Mouse (Mus musculus) lung, embryonic 14.5 days (tissue): Measurements from ENCODE around the gene Cog5. TPM values are rescaled to one million over a fixed set of nuclear protein-coding genes. Genes with fewer than 3 reads are reported as not detected.
A peak's percentile ranks its signal among the peaks of the same experiment; 100 is the strongest.

Source experiments
- ATAC-seq: fragments of 200-750 bp; cut with Nextera tagmentation; 2 replicates; pipeline ENCODE4 v1.8.0; 2017; ENCODE audit warnings: mild to moderate bottlenecking, moderate TSS enrichment, moderate library complexity; ENCODE audit not compliant: insufficient read depth
- DNase-seq: peaks from one replicate; pipeline ENCODE4 v3.0.0-alpha.2; 2015
- H3K27ac ChIP-seq: fragments of 300-500 bp; sonication (generic); 2 replicates; pipeline ENCODE4 v1.5.1; 2014; ENCODE audit warnings: low read depth, mild to moderate bottlenecking, moderate library complexity
- H3K27me3 ChIP-seq: fragments of 300-500 bp; sonication (generic); 2 replicates; pipeline ENCODE4 v1.6.1; 2014; ENCODE audit warnings: low read length, control low read depth; ENCODE audit not compliant: insufficient read depth
- H3K36me3 ChIP-seq: fragments of 300-500 bp; sonication (generic); 2 replicates; pipeline ENCODE4 v1.6.1; 2014; ENCODE audit warnings: control low read depth; ENCODE audit not compliant: insufficient read depth
- H3K4me1 ChIP-seq: fragments of 300-500 bp; sonication (generic); 2 replicates; pipeline ENCODE4 v1.6.1; 2014; ENCODE audit warnings: antibody characterized with exemption, control low read depth; ENCODE audit not compliant: insufficient read depth
- H3K4me2 ChIP-seq: fragments of 300-500 bp; sonication (generic); 2 replicates; pipeline ENCODE4 v1.6.1; 2014; ENCODE audit warnings: mild to moderate bottlenecking
- H3K4me3 ChIP-seq: fragments of 300-500 bp; sonication (generic); 2 replicates; pipeline ENCODE4 v1.5.1; 2014; ENCODE audit warnings: low read depth, low read length
- H3K9ac ChIP-seq: fragments of 300-500 bp; sonication (generic); 2 replicates; pipeline ENCODE4 v1.6.1; 2014
- H3K9me3 ChIP-seq: fragments of 300-500 bp; sonication (generic); 2 replicates; pipeline ENCODE4 v1.6.1; 2016; ENCODE audit warnings: low read depth, low read length, control low read depth
- CTCF ChIP-seq: IDR thresholded peaks from 2 replicates; pipeline ENCODE4 v1.5.1; 2016; ENCODE audit warnings: antibody characterized with exemption, low read depth
- WGBS: fragments of 180-500 bp; shearing (Covaris S2); extraction: QIAGEN DNeasy Blood & Tissue Kit; methylation state at CpG from one replicate; pipeline ENCODE4 v1.1.7; 2014; 5-methylcytosine and 5-hydroxymethylcytosine counted together
- polyA plus RNA-seq: library from polyadenylated mRNA; unstranded; fragments of >200 nt; fragmentation: Nextera tagmentation; extraction: Ambion mirVana; gene quantifications from 2 replicates; pipeline ENCODE4 v1.2.1, GENCODE M21; 2014

The Cog5 gene
- polyA plus RNA-seq, 1 experiment from 2014 or later = 34.0 TPM

GRCm38 (mm10) chr12:31892079-31892478, 237.4 kb downstream of the Cog5 start:
- no peak for DNase-seq
- Histone ChIP-seq H3K4me3 (no peak overlapping the region), H3K9me3 (no peaks in the 10 kb centered on the region), H3K9ac (no peak overlapping the region), H3K36me3 (peaks cover 6% of the 10 kb centered on the region; the same call in 1 of the 2 replicates), H3K4me1 (peaks cover 4% of the 10 kb centered on the region; the same call in 1 of the 2 replicates), H3K4me2 (no peak overlapping the region), H3K27ac (no peak overlapping the region), H3K27me3 (no peaks in the 10 kb centered on the region)
- no peak for ATAC-seq
- no peak for TF ChIP-seq CTCF

DNA sequence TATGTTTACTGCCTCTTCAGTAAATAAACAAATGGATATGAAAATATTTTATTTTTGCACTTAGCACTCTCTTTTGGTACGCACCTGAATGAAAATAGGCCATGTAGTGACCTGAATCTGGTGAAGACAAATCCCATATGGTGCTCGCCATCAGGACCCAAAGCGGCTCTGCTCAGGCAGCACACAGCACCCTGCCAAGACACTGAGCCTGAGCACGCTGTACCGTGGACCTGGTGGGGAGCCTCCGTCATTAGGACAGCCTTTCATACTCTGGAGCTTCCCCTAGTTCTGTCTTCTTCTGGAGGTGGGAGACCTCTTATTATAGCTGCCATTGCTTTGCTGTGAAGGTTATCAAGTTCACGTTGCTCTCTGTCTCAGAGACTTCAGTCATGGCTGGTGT, 238.1 kb downstream of the Cog5 start:
- H3K9ac ChIP-seq = no peak overlapping the region
- no peaks in the 10 kb centered on the region for H3K9me3 ChIP-seq
- no peak for TF ChIP-seq CTCF
- H3K27ac ChIP-seq = no peak overlapping the region
- DNase-seq (no peak), ATAC-seq (no peak)
- no peaks in the 10 kb centered on the region for H3K27me3 ChIP-seq
- peaks cover 6% of the 10 kb centered on the region; the same call in 1 of the 2 replicates for H3K36me3 ChIP-seq
- H3K4me3 ChIP-seq = no peak overlapping the region
- WGBS = 84% methylated on average over 7 of the region's 7 CpGs
- H3K4me1 ChIP-seq = peaks cover 4% of the 10 kb centered on the region; the same call in 1 of the 2 replicates
- H3K4me2 ChIP-seq = no peak overlapping the region

DNA sequence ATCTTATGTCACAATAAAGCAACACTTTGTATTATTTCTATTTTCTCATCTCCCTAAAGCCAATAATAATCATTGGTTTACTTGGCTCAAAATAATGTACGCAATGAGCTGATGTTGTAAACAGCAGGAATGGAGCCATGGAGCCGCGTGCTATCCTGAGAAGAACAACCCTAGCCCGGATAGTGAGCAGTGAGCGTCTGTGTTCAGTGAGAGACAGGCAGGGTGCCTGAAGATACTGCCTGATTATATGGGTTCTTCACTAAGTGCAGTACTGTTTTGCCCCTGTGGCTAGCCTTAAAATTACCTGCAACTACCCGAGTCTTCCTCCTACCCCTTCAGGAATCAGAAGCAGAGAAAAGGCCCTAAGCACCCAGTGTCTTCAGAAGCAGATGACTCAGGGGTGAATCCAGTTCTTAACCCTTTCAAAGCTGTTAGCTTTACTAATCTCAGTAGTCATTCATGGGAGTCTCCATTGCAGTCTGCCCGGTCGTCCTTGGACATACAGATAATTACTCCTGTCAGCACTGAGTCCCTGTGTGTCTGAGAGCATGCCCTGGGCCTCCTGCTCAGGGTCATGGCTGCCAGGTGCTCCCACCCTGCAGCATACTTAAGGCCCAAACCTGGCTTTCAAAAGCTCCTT, 240.5 kb downstream of the Cog5 start:
- no peak for TF ChIP-seq CTCF
- 43% methylated on average over 8 of the region's 8 CpGs for WGBS
- Histone ChIP-seq H3K36me3 (peaks cover 4% of the 10 kb centered on the region; the same call in 1 of the 2 replicates), H3K27ac (no peak overlapping the region), H3K9me3 (no peaks in the 10 kb centered on the region), H3K4me3 (no peak overlapping the region), H3K9ac (no peak overlapping the region), H3K4me2 (no peak overlapping the region), H3K4me1 (peaks cover 4% of the 10 kb centered on the region; the same call in 1 of the 2 replicates), H3K27me3 (no peaks in the 10 kb centered on the region)
- DNase-seq (no peak), ATAC-seq (no peak)

- Histone ChIP-seq H3K27me3 (no peaks in the 10 kb centered on the region), H3K27ac (no peak overlapping the region), H3K36me3 (peaks cover 4% of the 10 kb centered on the region; the same call in 1 of the 2 replicates), H3K4me2 (no peak overlapping the region), H3K4me1 (peaks cover 4% of the 10 kb centered on the region; the same call in 1 of the 2 replicates), H3K4me3 (no peak overlapping the region), H3K9me3 (no peaks in the 10 kb centered on the region), H3K9ac (no peak overlapping the region)
- peak; percentile 14 for DNase-seq
- 28% methylated on average over 2 of the region's 2 CpGs for WGBS
- no peak for ATAC-seq
- TF ChIP-seq CTCF = no peak
Observed at GRCm38 (mm10) chr12:31895888-31896287, 241.2 kb downstream of the Cog5 start.

- no peak for TF ChIP-seq CTCF
- ATAC-seq (no peak), DNase-seq (no peak)
- no peaks in the 10 kb centered on the region for H3K27me3 ChIP-seq
- no peaks in the 10 kb centered on the region for H3K9me3 ChIP-seq
- WGBS = 42% methylated on average over 5 of the region's 5 CpGs
- H3K27ac ChIP-seq = no peak overlapping the region
- H3K36me3 ChIP-seq = peaks cover 4% of the 10 kb centered on the region; the same call in 1 of the 2 replicates
- H3K9ac ChIP-seq = no peak overlapping the region
- no peak overlapping the region for H3K4me3 ChIP-seq
- H3K4me1 ChIP-seq = peaks cover 4% of the 10 kb centered on the region; the same call in 1 of the 2 replicates
- H3K4me2 ChIP-seq = no peak overlapping the region
Observed at GRCm38 (mm10) chr12:31896295-31896694, 241.6 kb downstream of the Cog5 start.

DNA sequence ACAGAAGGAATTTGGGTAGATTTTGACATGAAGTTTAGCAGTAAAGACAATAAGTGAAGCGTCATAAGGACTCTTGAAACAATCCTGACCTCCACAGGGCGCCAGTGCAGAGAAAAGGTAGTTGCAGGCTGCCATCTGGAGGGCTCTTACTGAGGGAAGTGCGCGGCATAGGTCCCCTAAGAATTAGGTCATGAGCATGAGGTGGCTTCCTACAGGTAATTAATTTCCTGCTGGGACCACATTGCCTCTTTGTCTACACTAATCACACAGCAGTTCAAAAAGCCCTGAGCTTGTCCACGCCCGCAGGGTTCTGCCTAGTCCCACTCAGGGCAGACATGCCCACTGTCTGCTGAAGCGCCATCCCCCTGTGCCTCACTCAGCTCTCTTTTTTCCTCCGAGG, 242.3 kb downstream of the Cog5 start:
- WGBS = 51% methylated on average over 8 of the region's 8 CpGs
- ATAC-seq (no peak), DNase-seq (peak; percentile 25)
- H3K27me3 ChIP-seq = no peaks in the 10 kb centered on the region
- H3K27ac ChIP-seq = no peak overlapping the region
- H3K4me1 ChIP-seq = peaks cover 4% of the 10 kb centered on the region; the same call in 1 of the 2 replicates
- peaks cover 4% of the 10 kb centered on the region; the same call in 1 of the 2 replicates for H3K36me3 ChIP-seq
- H3K9me3 ChIP-seq = no peaks in the 10 kb centered on the region
- H3K4me3 ChIP-seq = no peak overlapping the region
- peak; percentile 23 for TF ChIP-seq CTCF
- H3K9ac ChIP-seq = no peak overlapping the region
- H3K4me2 ChIP-seq = no peak overlapping the region

- Histone ChIP-seq H3K4me3 (no peak overlapping the region), H3K9ac (no peak overlapping the region), H3K27me3 (no peaks in the 10 kb centered on the region), H3K9me3 (no peaks in the 10 kb centered on the region), H3K4me2 (no peak overlapping the region), H3K4me1 (peaks cover 4% of the 10 kb centered on the region; the same call in 1 of the 2 replicates), H3K36me3 (peaks cover 4% of the 10 kb centered on the region; the same call in 1 of the 2 replicates), H3K27ac (no peak overlapping the region)
- DNase-seq (no peak), ATAC-seq (no peak)
- WGBS = 64% methylated on average over 7 of the region's 7 CpGs
- TF ChIP-seq CTCF = no peak
Observed at GRCm38 (mm10) chr12:31897456-31897855, 242.8 kb downstream of the Cog5 start.
